Mouse (Mus musculus) limb, embryonic 11.5 days (tissue): ENCODE measurements around the gene Zbp1. TPM values are rescaled to one million over a fixed set of nuclear protein-coding genes. Genes with fewer than 3 reads are reported as not detected.

Source experiments
- ATAC-seq: fragments of 200-750 bp; cut with Nextera tagmentation; 2 replicates; pipeline ENCODE4 v1.8.0; 2017; ENCODE audit warnings: low read depth; ENCODE audit not compliant: insufficient number of reproducible peaks, low FRiP score, low TSS enrichment
- DNase-seq: peaks from one replicate; pipeline ENCODE4 v3.0.0-alpha.2; 2015; ENCODE audit warnings: low spot score
- H3K27ac ChIP-seq: fragments of 300-500 bp; sonication (generic); replicated peaks from 2 replicates; pipeline ENCODE4 v1.5.1; 2014; ENCODE audit warnings: low read depth, mild to moderate bottlenecking, low read length
- H3K27me3 ChIP-seq: fragments of 300-500 bp; sonication (generic); 2 replicates; pipeline ENCODE4 v1.6.1; 2014; ENCODE audit warnings: mild to moderate bottlenecking, low read length, mixed read lengths; ENCODE audit not compliant: control insufficient read depth, insufficient read depth
- H3K36me3 ChIP-seq: fragments of 300-500 bp; sonication (generic); 2 replicates; pipeline ENCODE4 v1.6.1; 2014; ENCODE audit warnings: mild to moderate bottlenecking, low read length, moderate library complexity, mixed read lengths; ENCODE audit not compliant: control insufficient read depth, insufficient read depth
- H3K4me1 ChIP-seq: fragments of 300-500 bp; sonication (generic); 2 replicates; pipeline ENCODE4 v1.6.1; 2014; ENCODE audit warnings: low read length, mixed read lengths; ENCODE audit not compliant: control insufficient read depth, insufficient read depth
- H3K4me2 ChIP-seq: fragments of 300-500 bp; sonication (generic); 2 replicates; pipeline ENCODE4 v1.6.1; 2014; ENCODE audit warnings: low read depth, mild to moderate bottlenecking, moderate library complexity; ENCODE audit not compliant: severe bottlenecking
- H3K4me3 ChIP-seq: fragments of 300-500 bp; sonication (generic); 2 replicates; pipeline ENCODE4 v1.5.1; 2014; ENCODE audit warnings: low read depth, low read length
- H3K9ac ChIP-seq: fragments of 300-500 bp; sonication (generic); 2 replicates; pipeline ENCODE4 v1.6.1; 2014; ENCODE audit warnings: mild to moderate bottlenecking, low read length
- H3K9me3 ChIP-seq: fragments of 300-500 bp; sonication (generic); 2 replicates; pipeline ENCODE4 v1.6.1; 2016; ENCODE audit warnings: low read length; ENCODE audit not compliant: control insufficient read depth
- WGBS: fragments of 180-500 bp; shearing (Covaris S2); extraction: QIAGEN DNeasy Blood & Tissue Kit; methylation state at CpG from one replicate; pipeline ENCODE4 v1.1.7; 2014; 5-methylcytosine and 5-hydroxymethylcytosine counted together
- polyA plus RNA-seq: library from polyadenylated mRNA; unstranded; fragments of >200 nt; fragmentation: Nextera tagmentation; extraction: Ambion mirVana; gene quantifications from 2 replicates; pipeline ENCODE4 v1.2.1, GENCODE M21; 2014

Zbp1 gene
- polyA plus RNA-seq, 1 experiment from 2014 or later: not detected

DNA sequence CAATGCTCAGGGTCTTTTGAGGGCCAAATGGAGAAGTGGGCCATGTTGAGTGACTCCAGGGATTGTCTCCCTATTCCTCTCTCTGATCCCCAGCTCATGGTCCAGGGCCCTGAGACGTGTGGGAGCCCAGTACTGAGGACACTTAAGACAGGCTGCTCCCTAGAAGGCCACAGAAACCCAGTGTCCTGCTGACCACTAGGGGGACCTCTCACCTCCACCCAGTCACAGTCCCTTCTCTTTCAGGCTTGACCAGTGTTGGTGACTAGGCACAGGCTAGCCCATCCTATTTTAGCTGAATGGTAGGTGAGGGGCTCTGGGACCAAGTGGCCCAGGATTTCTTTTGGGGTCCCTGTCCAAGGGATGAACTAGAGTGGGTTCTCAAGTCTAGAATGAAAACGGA lies 48.0 kb downstream of the Zbp1 start:
- Histone ChIP-seq H3K27me3 (no peaks in the 10 kb centered on the region), H3K27ac (peak overlapping the region; percentile 47; the same call in 1 of the 2 replicates), H3K9me3 (no peaks in the 10 kb centered on the region), H3K9ac (no peak overlapping the region), H3K36me3 (no peaks in the 10 kb centered on the region), H3K4me3 (no peak overlapping the region), H3K4me1 (peaks cover 28% of the 10 kb centered on the region), H3K4me2 (no peak overlapping the region)
- 48% methylated on average over 2 of the region's 2 CpGs for WGBS
- DNase-seq (no peak), ATAC-seq (no peak)

DNA sequence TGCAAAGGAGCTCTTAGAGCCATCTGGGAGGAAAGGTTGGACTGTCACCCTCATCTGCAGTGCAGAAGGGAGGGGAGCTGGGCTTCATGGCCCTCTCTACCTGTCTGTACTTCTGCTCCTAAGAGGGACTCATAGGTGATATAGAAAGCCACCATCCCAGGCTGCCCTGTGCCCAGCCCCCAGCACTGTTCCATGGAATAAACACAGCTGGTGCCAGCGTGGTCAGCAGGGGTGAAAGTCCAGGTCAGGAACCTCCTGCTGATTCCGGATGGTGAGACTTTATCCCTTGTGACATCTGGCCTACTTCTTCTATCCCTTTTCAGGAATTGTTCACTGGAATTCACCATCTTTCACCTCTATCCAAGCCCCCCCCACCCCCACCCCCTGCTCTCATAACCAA lies 48.6 kb downstream of the Zbp1 start:
- Histone ChIP-seq H3K4me3 (no peak overlapping the region), H3K27me3 (no peaks in the 10 kb centered on the region), H3K36me3 (no peaks in the 10 kb centered on the region), H3K4me2 (no peak overlapping the region), H3K27ac (no peak overlapping the region), H3K9ac (no peak overlapping the region), H3K4me1 (peaks cover 28% of the 10 kb centered on the region), H3K9me3 (no peaks in the 10 kb centered on the region)
- WGBS: 27% methylated on average over 2 of the region's 2 CpGs
- DNase-seq (no peak), ATAC-seq (no peak)

DNA sequence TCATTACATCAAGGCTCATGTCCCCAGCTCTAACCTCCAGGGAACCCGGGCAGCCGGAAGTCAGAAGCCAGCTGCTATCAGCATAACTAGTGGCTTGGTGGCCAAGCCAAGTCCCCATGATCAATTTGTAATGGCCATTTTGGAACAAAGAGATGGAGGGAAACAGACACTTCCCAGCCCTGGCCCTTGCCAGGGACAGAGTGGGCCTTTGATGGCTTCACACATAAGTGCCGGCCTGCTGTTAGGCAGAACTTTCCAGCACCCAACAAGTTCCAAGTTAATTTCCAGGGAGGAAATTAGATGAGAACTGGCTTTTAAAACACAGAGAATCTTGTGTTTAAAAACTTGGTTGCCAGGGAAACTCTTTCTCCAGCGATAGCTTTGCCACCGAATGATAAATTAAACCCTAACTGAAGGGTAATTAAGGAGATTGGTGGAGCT lies 50.3 kb downstream of the Zbp1 start:
- H3K27ac ChIP-seq: no peak overlapping the region

DNA sequence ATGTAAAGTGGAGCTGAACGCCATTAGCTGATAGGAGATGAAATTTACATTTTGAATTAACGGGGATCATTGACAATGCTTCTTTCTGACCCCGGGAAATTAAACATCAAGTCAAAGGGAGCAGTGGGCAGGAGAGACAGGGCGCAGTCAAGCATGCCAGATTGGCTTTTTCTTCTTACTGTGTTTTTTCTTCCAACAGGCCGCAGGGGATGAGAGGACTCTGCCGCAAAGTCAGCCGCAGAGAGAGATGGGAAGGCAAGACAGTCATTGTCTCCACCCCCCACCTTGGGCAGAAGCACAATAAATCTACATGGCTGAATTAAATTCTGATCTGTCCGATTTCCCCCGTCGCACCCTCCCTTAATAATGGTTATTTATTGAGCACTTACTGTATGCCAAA lies 53.4 kb downstream of the Zbp1 start:
- Histone ChIP-seq H3K4me1 (peaks cover 7% of the 10 kb centered on the region; the same call in 1 of the 2 replicates), H3K36me3 (no peaks in the 10 kb centered on the region), H3K9me3 (no peaks in the 10 kb centered on the region), H3K4me2 (no peak overlapping the region), H3K4me3 (no peak overlapping the region), H3K9ac (no peak overlapping the region), H3K27me3 (no peaks in the 10 kb centered on the region), H3K27ac (no peak overlapping the region)
- DNase-seq: no peak
- WGBS: 91% methylated on average over 10 of the region's 10 CpGs
- ATAC-seq: no peak

More for the DNA sequence above, 50.3 kb downstream of the Zbp1 start:
- Histone ChIP-seq H3K36me3 (no peaks in the 10 kb centered on the region), H3K4me1 (peaks cover 26% of the 10 kb centered on the region), H3K4me3 (no peak overlapping the region), H3K4me2 (no peak overlapping the region), H3K9me3 (no peaks in the 10 kb centered on the region), H3K27me3 (no peaks in the 10 kb centered on the region), H3K9ac (no peak overlapping the region)
- ATAC-seq (no peak), DNase-seq (no peak)
- 25% methylated on average over 5 of the region's 5 CpGs for WGBS

DNA sequence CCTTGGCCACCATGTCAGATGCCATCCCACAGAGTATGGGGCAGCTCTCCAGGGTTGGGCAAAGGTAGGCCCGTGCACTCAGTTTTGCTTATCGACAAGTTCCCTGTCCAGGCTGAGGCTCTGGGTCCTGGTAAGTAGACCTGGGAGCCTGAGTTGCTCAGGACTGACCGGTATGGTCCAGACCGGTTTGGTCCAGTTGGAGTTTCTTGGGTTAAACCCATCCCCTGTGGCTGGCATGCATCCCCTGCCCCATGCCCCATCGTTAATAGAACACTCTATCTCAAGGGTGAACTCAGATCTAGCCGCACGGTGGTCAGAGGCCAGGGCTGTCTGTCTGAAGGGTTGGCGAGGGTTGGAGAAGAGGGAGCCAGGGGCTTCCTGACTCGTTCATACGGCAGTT lies 53.8 kb downstream of the Zbp1 start:
- DNase-seq (no peak), ATAC-seq (no peak)
- H3K4me2 ChIP-seq: no peak overlapping the region
- H3K36me3 ChIP-seq: no peaks in the 10 kb centered on the region
- no peaks in the 10 kb centered on the region for H3K9me3 ChIP-seq
- no peak overlapping the region for H3K4me3 ChIP-seq
- peaks cover 10% of the 10 kb centered on the region; the same call in 1 of the 2 replicates for H3K4me1 ChIP-seq
- H3K27ac ChIP-seq: no peak overlapping the region
- H3K9ac ChIP-seq: no peak overlapping the region
- no peaks in the 10 kb centered on the region for H3K27me3 ChIP-seq
- 91% methylated on average over 10 of the region's 10 CpGs for WGBS

DNA sequence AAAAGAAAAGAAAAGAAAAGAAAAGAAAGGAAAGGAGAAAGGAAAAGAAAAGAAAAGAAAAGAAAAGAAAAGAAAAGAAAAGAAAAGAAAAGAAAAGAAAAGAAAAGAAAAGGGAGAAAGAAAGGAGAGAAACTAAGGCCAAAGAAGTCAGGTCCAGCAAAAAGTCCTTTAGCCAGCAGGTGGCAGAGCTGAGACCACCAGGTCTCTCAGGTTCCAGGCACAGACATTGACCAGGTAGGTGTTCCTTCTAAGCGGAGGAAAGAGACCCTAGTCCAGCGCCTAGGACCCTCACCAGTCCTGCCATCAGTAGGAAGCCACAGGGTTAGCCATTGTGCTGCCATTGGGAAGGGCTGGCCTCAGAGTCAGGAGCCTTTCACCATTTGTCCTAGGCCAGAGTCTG lies 54.4 kb downstream of the Zbp1 start:
- ATAC-seq: no peak
- peak; percentile 72 for DNase-seq

DNA sequence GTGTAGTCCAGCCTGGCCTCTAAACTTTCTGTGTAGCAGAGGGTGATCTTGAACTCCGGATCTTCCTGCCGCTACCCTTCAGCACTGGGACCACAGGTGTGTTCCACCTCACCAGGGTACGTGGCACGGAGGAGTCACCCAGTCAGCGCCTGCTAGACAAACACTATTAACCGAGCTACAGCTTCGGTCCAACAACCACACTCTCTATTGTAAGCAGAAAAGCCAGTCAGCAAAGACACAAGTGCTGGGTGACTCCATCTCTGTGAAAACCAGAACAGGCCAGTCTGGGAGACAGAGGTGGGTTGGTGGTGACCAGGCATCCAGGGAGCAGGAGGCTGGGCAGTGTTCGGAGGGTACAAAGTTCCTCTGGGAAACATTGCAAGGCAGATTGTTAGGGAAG lies 55.3 kb downstream of the Zbp1 start:
- no peak overlapping the region for H3K4me2 ChIP-seq
- WGBS: 87% methylated on average over 8 of the region's 8 CpGs
- no peak for DNase-seq

More for the DNA sequence above, 54.4 kb downstream of the Zbp1 start:
- Histone ChIP-seq H3K9me3 (no peaks in the 10 kb centered on the region), H3K4me2 (no peak overlapping the region), H3K4me3 (no peak overlapping the region), H3K36me3 (no peaks in the 10 kb centered on the region), H3K27me3 (no peaks in the 10 kb centered on the region), H3K27ac (no peak overlapping the region), H3K4me1 (peaks cover 15% of the 10 kb centered on the region; the same call in 1 of the 2 replicates), H3K9ac (no peak overlapping the region)
- WGBS: 52% methylated on average over 2 of the region's 2 CpGs

DNA sequence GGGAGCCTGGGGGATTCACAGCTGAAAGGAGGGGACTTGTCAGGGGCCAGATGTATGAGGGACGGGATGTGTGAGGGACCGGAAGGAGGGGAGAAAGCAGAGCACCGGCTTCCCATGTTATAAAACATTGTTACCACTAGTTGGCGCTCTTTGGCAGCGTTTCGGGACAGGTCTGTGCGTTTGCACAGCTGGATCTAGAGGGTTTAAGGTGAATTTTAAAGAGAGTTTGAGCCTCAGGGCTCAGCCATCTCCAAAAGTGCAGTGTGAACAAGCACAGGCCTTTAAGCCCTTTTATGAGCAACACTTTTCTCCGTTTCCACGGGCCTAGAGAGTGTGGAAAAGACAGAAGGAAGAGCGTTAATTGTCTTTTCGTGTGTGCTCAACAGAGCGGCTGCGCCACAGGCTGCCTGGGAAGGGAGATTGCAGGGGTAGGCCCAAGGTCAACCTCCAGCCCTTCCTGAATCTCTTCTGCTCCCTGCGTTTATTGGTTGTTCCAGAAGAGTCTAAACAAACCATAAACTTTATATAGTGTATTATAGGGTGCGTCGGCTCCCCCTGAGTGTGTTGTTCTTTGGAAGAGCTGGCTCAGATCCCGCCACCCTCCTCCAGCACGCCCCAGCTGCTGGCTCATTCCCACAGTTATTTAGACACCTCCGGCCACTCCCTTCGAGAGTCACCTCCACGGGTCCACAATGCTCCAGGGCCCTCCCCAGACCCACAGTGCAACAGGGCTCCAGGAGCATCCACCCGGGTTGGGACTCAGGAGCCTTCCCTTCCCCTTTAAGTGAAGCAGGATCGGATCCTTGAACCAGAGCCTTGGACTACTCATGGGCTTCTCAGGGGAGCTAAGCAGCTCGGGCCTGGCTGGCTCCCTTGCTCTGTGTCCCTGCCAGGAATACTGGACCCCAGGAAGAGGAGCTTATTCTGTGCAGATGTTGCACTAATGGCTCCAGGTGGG lies 59.1 kb downstream of the Zbp1 start:
- Histone ChIP-seq H3K27me3 (no peaks in the 10 kb centered on the region), H3K9me3 (no peaks in the 10 kb centered on the region), H3K9ac (no peak overlapping the region), H3K36me3 (no peaks in the 10 kb centered on the region), H3K4me1 (peaks cover 15% of the 10 kb centered on the region; the same call in 1 of the 2 replicates), H3K4me2 (no peak overlapping the region), H3K27ac (peak overlapping the region; percentile 65; the same call in 1 of the 2 replicates), H3K4me3 (no peak overlapping the region)
- ATAC-seq (peak; percentile 67), DNase-seq (peak; percentile 86)
- WGBS: 38% methylated on average over 24 of the region's 24 CpGs

More for the DNA sequence above, 55.3 kb downstream of the Zbp1 start:
- Histone ChIP-seq H3K27ac (0 out of 2 replicates have a peak overlapping the region, but pooled peaks have one; percentile 14), H3K9me3 (no peaks in the 10 kb centered on the region), H3K36me3 (no peaks in the 10 kb centered on the region), H3K9ac (no peak overlapping the region), H3K27me3 (no peaks in the 10 kb centered on the region), H3K4me3 (no peak overlapping the region), H3K4me1 (peaks cover 15% of the 10 kb centered on the region; the same call in 1 of the 2 replicates)
- no peak for ATAC-seq
